Mouse (Mus musculus) heart, postnatal 0 days (tissue): Measurements from ENCODE around the gene 4930550C14Rik. TPM values are rescaled to one million over a fixed set of nuclear protein-coding genes. Genes with fewer than 3 reads are reported as not detected.

Source experiments
- ATAC-seq: fragments of 200-750 bp; cut with Nextera tagmentation; 2 replicates; pipeline ENCODE4 v1.8.0; 2017; ENCODE audit warnings: low read depth, moderate number of reproducible peaks, moderate library complexity; ENCODE audit not compliant: insufficient read depth
- DNase-seq: peaks from one replicate; pipeline ENCODE4 v3.0.0-alpha.2; 2016; ENCODE audit warnings: low spot score
- H3K27ac ChIP-seq: fragments of 300-500 bp; sonication (generic); 2 replicates; pipeline ENCODE4 v1.5.1; 2014; ENCODE audit warnings: low read depth, mild to moderate bottlenecking
- H3K27me3 ChIP-seq: fragments of 300-500 bp; sonication (generic); 2 replicates; pipeline ENCODE4 v1.6.1; 2014; ENCODE audit warnings: low read length, mixed read lengths; ENCODE audit not compliant: control insufficient read depth, insufficient read depth
- H3K36me3 ChIP-seq: fragments of 300-500 bp; sonication (generic); replicated peaks from 2 replicates; pipeline ENCODE4 v1.6.1; 2014; ENCODE audit warnings: low read length, mixed read lengths; ENCODE audit not compliant: control insufficient read depth, insufficient read depth
- H3K4me1 ChIP-seq: fragments of 300-500 bp; sonication (generic); 2 replicates; pipeline ENCODE4 v1.6.1; 2014; ENCODE audit warnings: antibody characterized with exemption; ENCODE audit not compliant: control insufficient read depth, insufficient read depth
- H3K4me2 ChIP-seq: fragments of 300-500 bp; sonication (generic); 2 replicates; pipeline ENCODE4 v1.6.1; 2014; ENCODE audit warnings: low read depth, mild to moderate bottlenecking, low read length, moderate library complexity
- H3K4me3 ChIP-seq: fragments of 300-500 bp; sonication (generic); 2 replicates; pipeline ENCODE4 v1.5.1; 2014; ENCODE audit warnings: low read depth, low read length
- H3K9ac ChIP-seq: fragments of 300-500 bp; sonication (generic); replicated peaks from 2 replicates; pipeline ENCODE4 v1.6.1; 2014; ENCODE audit warnings: low read depth, low read length, mixed read lengths
- H3K9me3 ChIP-seq: fragments of 300-500 bp; sonication (generic); replicated peaks from 2 replicates; pipeline ENCODE4 v1.6.1; 2016; ENCODE audit warnings: low read length; ENCODE audit not compliant: control insufficient read depth
- CTCF ChIP-seq: IDR thresholded peaks from 2 replicates; pipeline ENCODE4 v1.5.1; 2016; ENCODE audit warnings: antibody characterized with exemption, control low read depth, low read depth
- EP300 ChIP-seq: IDR thresholded peaks from 2 replicates; pipeline ENCODE4 v1.6.1; 2016; ENCODE audit warnings: antibody characterized with exemption, low read depth
- WGBS: fragments of 180-500 bp; shearing (Covaris S2); extraction: QIAGEN DNeasy Blood & Tissue Kit; methylation state at CpG from one replicate; pipeline ENCODE4 v1.1.7; 2014; 5-methylcytosine and 5-hydroxymethylcytosine counted together
- polyA plus RNA-seq: library from polyadenylated mRNA; unstranded; fragments of >200 nt; fragmentation: Nextera tagmentation; extraction: Ambion mirVana; gene quantifications from 2 replicates; pipeline ENCODE4 v1.2.1, GENCODE M21; 2015
- total RNA-seq: library from RNA; depleted of rRNA; stranded (reverse); fragments of >200 nt; gene quantifications from 2 replicates; pipeline ENCODE4 v1.2.3, GENCODE M21; 2014; ENCODE audit warnings: low replicate concordance

4930550C14Rik gene
- total and polyA plus RNA-seq, 2 experiments from 2014 or later = 0.37 TPM; not detected in 1

- H3K4me3 ChIP-seq = peak within 1 kb of the TSS; percentile 80
- H3K9me3 ChIP-seq = no peaks in the 10 kb centered on the region
- peak; percentile 89 for ATAC-seq
These were observed 17.9 kb upstream of the 4930550C14Rik start, which contains the start of gene Kdelc2 for GRCm38 (mm10) chr9:53383951-53384866. Gene Kdelc2, plus strand, starts transcription at chr9:53384025.

DNA sequence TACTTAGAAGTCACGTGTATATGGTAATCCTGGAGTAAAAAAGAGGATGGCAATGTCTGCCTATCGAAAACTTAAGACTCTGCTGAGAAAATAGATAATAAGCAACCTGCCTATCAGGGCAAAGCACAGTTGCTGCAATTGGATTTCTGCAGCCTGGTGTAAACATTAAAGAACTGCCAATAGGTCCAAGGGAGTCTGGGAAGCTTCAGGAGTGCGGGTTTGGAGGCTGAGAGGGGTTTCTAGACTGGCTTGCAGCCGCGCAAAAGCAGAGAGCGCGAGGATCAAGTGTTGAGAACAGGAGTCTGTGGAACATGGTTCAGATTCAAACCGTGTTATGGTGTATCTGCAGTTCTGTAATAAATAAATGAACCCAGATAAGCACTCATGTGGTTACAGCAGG lies 17.3 kb upstream of the 4930550C14Rik start:
- peak overlapping the region; percentile 80 for H3K4me3 ChIP-seq
- DNase-seq = peak; percentile 23
- 10% methylated on average over 8 of the region's 8 CpGs for WGBS
- H3K27ac ChIP-seq = peak overlapping the region; percentile 96
- TF ChIP-seq CTCF (no peak), EP300 (no peak)
- 0 out of 2 replicates have a peak, but pooled peaks cover 5% of the 10 kb centered on the region for H3K4me1 ChIP-seq
- peak; percentile 13; the same call in 1 of the 2 replicates for ATAC-seq
- H3K4me2 ChIP-seq = peak overlapping the region; percentile 91
- H3K9me3 ChIP-seq = no peaks in the 10 kb centered on the region
- H3K9ac ChIP-seq = peak overlapping the region; percentile 90
- H3K36me3 ChIP-seq = peaks cover 5% of the 10 kb centered on the region; the same call in 1 of the 2 replicates
- no peaks in the 10 kb centered on the region for H3K27me3 ChIP-seq

More at GRCm38 (mm10) chr9:53383951-53384866, 17.9 kb upstream of the 4930550C14Rik start, which contains the start of gene Kdelc2:
- under 1% methylated on average over 67 of the region's 75 CpGs for WGBS
- H3K9ac ChIP-seq = peak within 1 kb of the TSS; percentile 90
- H3K27me3 ChIP-seq = no peaks in the 10 kb centered on the region
- H3K36me3 ChIP-seq = peaks cover 5% of the 10 kb centered on the region; the same call in 1 of the 2 replicates
- peak; percentile 87 for DNase-seq
- no peak; the same call in none of the 2 replicates for TF ChIP-seq CTCF
- 0 out of 2 replicates have a peak, but pooled peaks have one; percentile 33 for TF ChIP-seq EP300
- H3K4me1 ChIP-seq = 0 out of 2 replicates have a peak, but pooled peaks cover 5% of the 10 kb centered on the region
- peak within 1 kb of the TSS; percentile 91 for H3K4me2 ChIP-seq
- peak within 1 kb of the TSS; percentile 96 for H3K27ac ChIP-seq

DNA sequence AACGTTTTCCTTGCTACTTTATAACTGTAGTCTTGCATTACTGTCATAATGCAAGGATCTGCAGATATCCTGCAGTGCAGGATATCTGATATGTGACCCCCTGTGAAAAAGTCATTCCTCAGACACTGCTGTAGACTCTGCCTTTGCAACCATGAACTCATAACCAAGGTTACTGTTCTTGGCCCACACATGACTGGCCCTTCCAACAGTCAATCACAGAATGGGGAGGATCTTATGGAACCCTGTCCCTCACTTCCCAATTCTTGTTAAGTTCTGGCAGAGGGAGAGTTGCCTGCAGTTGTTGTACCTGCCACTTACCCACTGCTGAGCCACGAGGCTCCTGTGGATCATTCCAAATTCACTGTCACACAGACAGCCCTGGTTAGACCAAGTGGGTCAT lies 14.7 kb upstream of the 4930550C14Rik start:
- H3K36me3 ChIP-seq = peaks cover 26% of the 10 kb centered on the region
- H3K4me2 ChIP-seq = no peak overlapping the region
- H3K27me3 ChIP-seq = no peaks in the 10 kb centered on the region
- no peak overlapping the region for H3K4me3 ChIP-seq
- H3K4me1 ChIP-seq = 0 out of 2 replicates have a peak, but pooled peaks cover 5% of the 10 kb centered on the region
- 56% methylated on average over 2 of the region's 2 CpGs for WGBS
- H3K27ac ChIP-seq = no peak overlapping the region
- TF ChIP-seq CTCF (no peak), EP300 (no peak)
- no peak for ATAC-seq
- H3K9ac ChIP-seq = no peak overlapping the region
- DNase-seq = no peak
- no peaks in the 10 kb centered on the region for H3K9me3 ChIP-seq

DNA sequence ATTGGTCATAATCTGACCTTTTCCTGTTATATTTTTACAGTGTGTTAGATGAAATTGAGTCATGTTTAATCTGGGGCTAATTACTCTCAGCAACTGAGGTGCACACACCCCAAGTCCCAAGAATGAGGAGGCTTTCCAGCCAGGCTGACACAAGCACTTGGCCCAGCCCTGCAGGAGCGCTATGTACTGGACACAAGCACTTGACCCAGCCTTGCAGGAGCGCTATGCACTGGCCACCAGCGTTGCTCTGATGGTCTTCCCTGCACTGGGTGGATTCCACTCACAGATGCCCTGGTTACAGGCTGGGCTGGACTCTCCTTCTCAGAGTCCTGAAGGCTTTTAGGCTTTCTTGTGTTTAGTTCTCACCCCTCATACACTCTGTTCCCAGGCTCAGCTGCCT lies 13.0 kb upstream of the 4930550C14Rik start:
- Histone ChIP-seq H3K27me3 (no peaks in the 10 kb centered on the region), H3K9ac (no peak overlapping the region), H3K9me3 (no peaks in the 10 kb centered on the region), H3K27ac (no peak overlapping the region), H3K36me3 (peaks cover 30% of the 10 kb centered on the region), H3K4me2 (no peak overlapping the region), H3K4me1 (0 out of 2 replicates have a peak, but pooled peaks cover 5% of the 10 kb centered on the region), H3K4me3 (no peak overlapping the region)
- TF ChIP-seq EP300 (no peak), CTCF (no peak)
- DNase-seq (no peak), ATAC-seq (no peak)
- 75% methylated on average over 3 of the region's 3 CpGs for WGBS

DNA sequence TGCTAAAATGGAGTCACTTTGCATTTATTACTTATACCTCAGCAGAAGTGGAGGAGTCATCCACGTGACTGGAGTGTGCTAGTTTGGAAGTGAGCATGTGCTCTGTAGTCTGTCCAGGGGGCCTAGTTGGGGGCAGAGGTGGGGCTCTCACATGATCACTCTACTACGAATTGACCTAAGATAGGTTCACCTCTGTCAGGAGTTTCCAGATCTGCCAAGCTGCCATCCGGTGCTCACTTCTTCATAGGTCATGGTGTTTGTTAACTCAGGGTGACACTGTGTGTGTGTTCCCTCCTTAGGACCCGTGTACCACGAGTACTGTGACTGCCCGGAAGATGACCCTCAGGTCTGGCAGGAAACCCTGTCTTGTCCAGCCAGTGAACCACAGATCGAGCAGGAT lies 12.0 kb upstream of the 4930550C14Rik start:
- WGBS = 64% methylated on average over 7 of the region's 7 CpGs
- Histone ChIP-seq H3K9me3 (no peaks in the 10 kb centered on the region), H3K4me2 (no peak overlapping the region), H3K4me3 (no peak overlapping the region), H3K9ac (no peak overlapping the region), H3K27ac (no peak overlapping the region), H3K27me3 (no peaks in the 10 kb centered on the region), H3K36me3 (peaks cover 30% of the 10 kb centered on the region), H3K4me1 (0 out of 2 replicates have a peak, but pooled peaks cover 1% of the 10 kb centered on the region)
- ATAC-seq (no peak), DNase-seq (no peak)
- TF ChIP-seq EP300 = no peak
- TF ChIP-seq CTCF = no peak
